Mouse (Mus musculus): Measurements from ENCODE around the gene Calr. TPM values are rescaled to one million over a fixed set of nuclear protein-coding genes. Genes with fewer than 3 reads are reported as not detected.

Gene Calr
- polyA plus RNA-seq, 1 experiment = 687 TPM

DNA sequence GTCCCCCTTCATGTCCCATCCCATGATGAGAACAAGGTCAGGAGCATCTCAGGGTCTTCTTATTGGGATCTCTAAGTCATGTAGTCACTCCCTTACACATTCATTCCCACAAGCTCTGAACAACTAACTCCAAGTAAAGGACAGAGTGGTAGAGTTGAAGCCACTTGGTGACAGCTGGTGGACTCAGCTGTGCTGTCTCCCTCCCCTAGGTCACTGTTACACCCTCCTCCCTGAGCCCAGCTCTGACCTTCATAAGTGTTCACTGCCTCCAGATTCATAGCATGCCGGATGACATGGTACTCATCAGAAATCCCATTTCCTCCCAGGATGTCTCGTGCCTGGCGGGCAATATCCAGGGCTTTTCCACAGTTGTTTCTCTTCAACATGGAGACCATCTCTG lies 41.5 kb upstream of the Calr start:
- H3K79me2 ChIP-seq (ENCODE audit: control insufficient read depth, insufficient read depth) = no peaks in the 10 kb centered on the region
- no peak overlapping the region for H3ac ChIP-seq (ENCODE audit: control insufficient read depth, insufficient read length, low read depth)
- H3K36me3 ChIP-seq (ENCODE audit: control insufficient read depth, insufficient read depth) = no peaks in the 10 kb centered on the region
- no peaks in the 10 kb centered on the region for H3K79me3 ChIP-seq (ENCODE audit: low read depth)
- no peak overlapping the region for H3K4me3 ChIP-seq (ENCODE audit: insufficient read depth, poor library complexity, severe bottlenecking)
- TF ChIP-seq MAX (IDR thresholded peaks at IDR 0.05) (no peak), CEBPB (IDR thresholded peaks at IDR 0.05; ENCODE audit: low read depth) (no peak), FOSL1 (IDR thresholded peaks at IDR 0.05; ENCODE audit: insufficient read depth, low read length, poor library complexity, severe bottlenecking) (no peak), CTCF (IDR thresholded peaks at IDR 0.05; ENCODE audit: control insufficient read depth, insufficient read depth, insufficient read length) (no peak), MYOG (IDR thresholded peaks at IDR 0.05; ENCODE audit: control insufficient read depth, extremely low read depth, insufficient read length) (no peak), MYOD1 (IDR thresholded peaks at IDR 0.05; ENCODE audit: control insufficient read depth, insufficient read length, low read depth) (no peak), USF1 (IDR thresholded peaks at IDR 0.05; ENCODE audit: low read depth) (no peak)
- no peaks in the 10 kb centered on the region for H3K27me3 ChIP-seq (ENCODE audit: control insufficient read depth, insufficient read depth, insufficient read length)

GRCm38 (mm10) chr8:84884728-84885127 lies 38.0 kb upstream of the Calr start:
- H3K79me3 ChIP-seq (ENCODE audit: low read depth) = no peaks in the 10 kb centered on the region

DNA sequence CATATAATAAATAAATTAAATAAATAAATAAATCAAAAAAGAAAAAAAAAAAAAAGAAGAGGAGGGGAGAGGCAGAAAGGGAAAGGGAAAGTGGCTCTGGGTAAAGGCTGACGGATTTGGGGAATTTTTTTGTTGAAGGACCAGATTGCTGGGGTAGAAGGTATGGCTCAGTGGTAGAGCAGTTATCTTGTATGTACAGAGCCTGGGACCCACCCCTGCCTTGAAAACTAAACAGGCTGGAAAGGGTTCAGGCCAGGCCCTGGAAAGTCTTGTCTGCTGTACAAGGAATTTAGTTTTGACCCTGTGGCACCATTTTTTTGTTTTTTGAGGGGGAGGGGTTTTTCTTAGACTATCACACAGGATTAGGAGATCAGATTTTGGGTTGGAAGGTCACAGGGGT lies 32.2 kb upstream of the Calr start:
- Histone ChIP-seq H3K79me3 (ENCODE audit: low read depth) (no peaks in the 10 kb centered on the region), H3K36me3 (ENCODE audit: control insufficient read depth, insufficient read depth) (no peaks in the 10 kb centered on the region), H3K27me3 (ENCODE audit: control insufficient read depth, insufficient read depth, insufficient read length) (no peaks in the 10 kb centered on the region), H3K4me3 (ENCODE audit: insufficient read depth, poor library complexity, severe bottlenecking) (no peak overlapping the region), H3K79me2 (ENCODE audit: control insufficient read depth, insufficient read depth) (no peaks in the 10 kb centered on the region), H3ac (ENCODE audit: control insufficient read depth, insufficient read length, low read depth) (no peak overlapping the region)
- TF ChIP-seq MAX (IDR thresholded peaks at IDR 0.05) = no peak
- TF ChIP-seq FOSL1 (IDR thresholded peaks at IDR 0.05; ENCODE audit: insufficient read depth, low read length, poor library complexity, severe bottlenecking) = no peak
- TF ChIP-seq MYOD1 (IDR thresholded peaks at IDR 0.05; ENCODE audit: control insufficient read depth, insufficient read length, low read depth) = no peak
- TF ChIP-seq CEBPB (IDR thresholded peaks at IDR 0.05; ENCODE audit: low read depth) = no peak
- TF ChIP-seq CTCF (IDR thresholded peaks at IDR 0.05; ENCODE audit: control insufficient read depth, insufficient read depth, insufficient read length) = no peak
- TF ChIP-seq MYOG (IDR thresholded peaks at IDR 0.05; ENCODE audit: control insufficient read depth, extremely low read depth, insufficient read length) = no peak
- no peak for TF ChIP-seq USF1 (IDR thresholded peaks at IDR 0.05; ENCODE audit: low read depth)

More at GRCm38 (mm10) chr8:84884728-84885127, 38.0 kb upstream of the Calr start:
- Histone ChIP-seq H3K36me3 (ENCODE audit: control insufficient read depth, insufficient read depth) (no peaks in the 10 kb centered on the region), H3K27me3 (ENCODE audit: control insufficient read depth, insufficient read depth, insufficient read length) (no peaks in the 10 kb centered on the region), H3ac (ENCODE audit: control insufficient read depth, insufficient read length, low read depth) (no peak overlapping the region), H3K4me3 (ENCODE audit: insufficient read depth, poor library complexity, severe bottlenecking) (no peak overlapping the region), H3K79me2 (ENCODE audit: control insufficient read depth, insufficient read depth) (no peaks in the 10 kb centered on the region)
- TF ChIP-seq MYOD1 (IDR thresholded peaks at IDR 0.05; ENCODE audit: control insufficient read depth, insufficient read length, low read depth) (no peak), MYOG (IDR thresholded peaks at IDR 0.05; ENCODE audit: control insufficient read depth, extremely low read depth, insufficient read length) (no peak), CEBPB (IDR thresholded peaks at IDR 0.05; ENCODE audit: low read depth) (no peak), USF1 (IDR thresholded peaks at IDR 0.05; ENCODE audit: low read depth) (no peak), FOSL1 (IDR thresholded peaks at IDR 0.05; ENCODE audit: insufficient read depth, low read length, poor library complexity, severe bottlenecking) (no peak), CTCF (IDR thresholded peaks at IDR 0.05; ENCODE audit: control insufficient read depth, insufficient read depth, insufficient read length) (no peak), MAX (IDR thresholded peaks at IDR 0.05) (no peak)

DNA sequence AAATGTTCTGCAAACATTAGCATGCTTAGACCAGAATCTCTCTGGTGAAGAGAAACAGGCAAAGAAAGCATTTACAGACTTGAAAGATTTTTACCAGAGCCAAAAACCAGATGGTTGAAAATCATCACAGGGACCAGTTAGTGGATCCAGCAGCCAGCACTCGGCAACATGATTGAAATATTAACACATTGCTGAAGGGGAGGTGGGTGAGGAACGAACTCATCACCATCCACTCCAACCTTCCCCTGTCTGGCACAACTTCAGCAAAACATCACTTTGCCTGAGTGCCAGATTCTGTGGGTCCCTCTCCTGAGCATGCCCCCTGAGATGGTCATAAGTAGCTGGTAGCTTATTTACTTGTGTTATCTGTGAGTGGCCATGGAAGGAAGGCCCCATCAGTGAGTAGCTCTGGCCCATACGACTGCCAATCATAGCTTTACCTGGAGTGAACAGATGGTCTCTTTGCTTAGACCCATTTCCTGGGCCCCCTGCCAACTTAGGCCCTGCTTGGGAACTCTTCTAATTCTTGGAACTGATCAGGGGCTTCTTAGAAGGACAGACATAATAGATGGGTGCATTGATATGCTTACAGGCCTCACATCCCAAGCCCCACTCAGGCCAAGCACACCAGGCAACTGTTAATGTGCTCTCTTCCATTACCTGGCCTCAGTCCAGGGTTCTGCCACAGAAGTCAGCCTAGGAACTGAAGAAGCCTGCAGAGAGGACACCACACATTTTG lies 30.7 kb upstream of the Calr start:
- no peaks in the 10 kb centered on the region for H3K79me2 ChIP-seq (ENCODE audit: control insufficient read depth, insufficient read depth)
- no peaks in the 10 kb centered on the region for H3K79me3 ChIP-seq (ENCODE audit: low read depth)
- no peak overlapping the region for H3K4me3 ChIP-seq (ENCODE audit: insufficient read depth, poor library complexity, severe bottlenecking)
- H3ac ChIP-seq (ENCODE audit: control insufficient read depth, insufficient read length, low read depth) = no peak overlapping the region
- no peaks in the 10 kb centered on the region for H3K27me3 ChIP-seq (ENCODE audit: control insufficient read depth, insufficient read depth, insufficient read length)
- no peaks in the 10 kb centered on the region for H3K36me3 ChIP-seq (ENCODE audit: control insufficient read depth, insufficient read depth)
- TF ChIP-seq MAX (IDR thresholded peaks at IDR 0.05) (no peak), USF1 (IDR thresholded peaks at IDR 0.05; ENCODE audit: low read depth) (no peak), FOSL1 (IDR thresholded peaks at IDR 0.05; ENCODE audit: insufficient read depth, low read length, poor library complexity, severe bottlenecking) (no peak), MYOD1 (IDR thresholded peaks at IDR 0.05; ENCODE audit: control insufficient read depth, insufficient read length, low read depth) (no peak), CTCF (IDR thresholded peaks at IDR 0.05; ENCODE audit: control insufficient read depth, insufficient read depth, insufficient read length) (no peak), MYOG (IDR thresholded peaks at IDR 0.05; ENCODE audit: control insufficient read depth, extremely low read depth, insufficient read length) (no peak), CEBPB (IDR thresholded peaks at IDR 0.05; ENCODE audit: low read depth) (no peak)

DNA sequence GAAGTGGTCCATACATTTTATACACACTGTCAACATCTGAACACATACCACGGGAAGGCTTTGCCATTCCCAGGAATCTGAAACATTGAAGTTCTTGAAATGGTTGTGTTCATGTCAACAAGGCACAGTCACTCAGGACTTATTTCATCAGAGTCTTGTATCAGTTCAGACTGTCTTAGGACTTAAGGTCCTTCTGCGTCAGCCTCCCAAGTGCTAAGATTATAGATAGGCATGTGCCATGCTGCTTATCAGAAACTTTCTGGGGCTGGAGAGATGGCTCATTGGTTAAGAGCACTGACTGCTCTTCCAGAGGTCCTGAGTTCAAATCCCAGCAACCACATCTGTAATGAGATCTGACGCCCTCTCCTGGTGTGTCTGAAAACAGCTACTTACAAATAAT lies 27.6 kb upstream of the Calr start:
- Histone ChIP-seq H3K4me3 (ENCODE audit: insufficient read depth, poor library complexity, severe bottlenecking) (no peak overlapping the region), H3K79me2 (ENCODE audit: control insufficient read depth, insufficient read depth) (no peaks in the 10 kb centered on the region), H3K79me3 (ENCODE audit: low read depth) (no peaks in the 10 kb centered on the region), H3K36me3 (ENCODE audit: control insufficient read depth, insufficient read depth) (peaks cover 9% of the 10 kb centered on the region), H3K27me3 (ENCODE audit: control insufficient read depth, insufficient read depth, insufficient read length) (no peaks in the 10 kb centered on the region), H3ac (ENCODE audit: control insufficient read depth, insufficient read length, low read depth) (no peak overlapping the region)
- TF ChIP-seq CEBPB (IDR thresholded peaks at IDR 0.05; ENCODE audit: low read depth) (no peak), MYOD1 (IDR thresholded peaks at IDR 0.05; ENCODE audit: control insufficient read depth, insufficient read length, low read depth) (no peak), USF1 (IDR thresholded peaks at IDR 0.05; ENCODE audit: low read depth) (no peak), CTCF (IDR thresholded peaks at IDR 0.05; ENCODE audit: control insufficient read depth, insufficient read depth, insufficient read length) (no peak)

Data from C2C12 (cell line).